Mouse (Mus musculus) heart, postnatal 14 days (tissue): ENCODE measurements around the gene Heatr5a. TPM values are rescaled to one million over a fixed set of nuclear protein-coding genes. Genes with fewer than 3 reads are reported as not detected.

Experiments used
- DNase-seq, 2 experiments: peaks; one replicate each; pipeline ENCODE4 v3.0.0; 2021 to 2022
- intact Hi-C: fragments of 180-260 bp; cut with DNase I; formaldehyde crosslinking; loops from one replicate; pipeline ENCODE4 v1.15.1; 2025
- total RNA-seq, 2 experiments: library from RNA; stranded (reverse); gene quantifications; 2 replicates each; pipeline ENCODE4 v1.2.3; 2021

The Heatr5a gene
- total RNA-seq, 2 experiments from 2014 or later = 18.0 to 19.8 TPM

GRCm38 (mm10) chr12:51976531-51976930 lies 5.4 kb upstream of the Heatr5a start:
- peak in 1 of 2 experiments; percentile 10 for DNase-seq
- intact Hi-C loops = no loop called here

- intact Hi-C loops = no loop called here
Observed at GRCm38 (mm10) chr12:51974381-51974780, 3.3 kb upstream of the Heatr5a start.

GRCm38 (mm10) chr12:51972269-51973065 lies 1.3 kb upstream of the Heatr5a start:
- intact Hi-C loops = no loop called here
- DNase-seq = no peak

More at GRCm38 (mm10) chr12:51974381-51974780, 3.3 kb upstream of the Heatr5a start:
- DNase-seq = no peak

- DNase-seq = no peak
- intact Hi-C loops = loop anchor here (2.0 kb wide), 1 partner anchor 32 kb away; no protein-coding TSS in a partner anchor
Observed at GRCm38 (mm10) chr12:51970352-51971069, 610 bp downstream of the Heatr5a start.

- intact Hi-C loops = loop anchor here (2.0 kb wide), 1 partner anchor 33 kb away; no protein-coding TSS in a partner anchor
- no peak for DNase-seq
Observed at GRCm38 (mm10) chr12:51969876-51970275, 1.2 kb downstream of the Heatr5a start.

GRCm38 (mm10) chr12:51969092-51969491 lies 2.0 kb downstream of the Heatr5a start:
- no peak for DNase-seq
- intact Hi-C loops = no loop called here

GRCm38 (mm10) chr12:51967915-51968595 lies 3.1 kb downstream of the Heatr5a start:
- DNase-seq = no peak
- intact Hi-C loops = no loop called here

- intact Hi-C loops = no loop called here
Observed at GRCm38 (mm10) chr12:51957626-51958025, 13.5 kb downstream of the Heatr5a start.

GRCm38 (mm10) chr12:51952309-51952708 lies 18.8 kb downstream of the Heatr5a start:
- no peak for DNase-seq

More at GRCm38 (mm10) chr12:51957626-51958025, 13.5 kb downstream of the Heatr5a start:
- no peak for DNase-seq

GRCm38 (mm10) chr12:51947498-51947945 lies 23.6 kb downstream of the Heatr5a start:
- intact Hi-C loops = no loop called here
- peak in 1 of 2 experiments; percentile 14 for DNase-seq

More at GRCm38 (mm10) chr12:51952309-51952708, 18.8 kb downstream of the Heatr5a start:
- intact Hi-C loops = no loop called here

- DNase-seq = no peak
- intact Hi-C loops = no loop called here
Observed at GRCm38 (mm10) chr12:51945331-51945730, 25.8 kb downstream of the Heatr5a start.

GRCm38 (mm10) chr12:51939848-51940247 lies 31.3 kb downstream of the Heatr5a start:
- intact Hi-C loops = no loop called here
- no peak for DNase-seq

- DNase-seq = no peak
- intact Hi-C loops = no loop called here
Observed at GRCm38 (mm10) chr12:51937938-51938337, 33.2 kb downstream of the Heatr5a start.

- intact Hi-C loops = no loop called here
- DNase-seq = no peak
Observed at GRCm38 (mm10) chr12:51929630-51930029, 41.5 kb downstream of the Heatr5a start.

- intact Hi-C loops = no loop called here
- no peak for DNase-seq
Observed at GRCm38 (mm10) chr12:51917191-51917590, 53.9 kb downstream of the Heatr5a start.

- intact Hi-C loops = no loop called here
- no peak for DNase-seq
Observed at GRCm38 (mm10) chr12:51914903-51915670, 56.0 kb downstream of the Heatr5a start.

- no peak for DNase-seq
- intact Hi-C loops = no loop called here
Observed at GRCm38 (mm10) chr12:51909202-51909601, 61.9 kb downstream of the Heatr5a start.

GRCm38 (mm10) chr12:51907543-51907942 lies 63.6 kb downstream of the Heatr5a start:
- intact Hi-C loops = no loop called here
- no peak for DNase-seq

- intact Hi-C loops = no loop called here
- DNase-seq = no peak
Observed at GRCm38 (mm10) chr12:51900551-51900950, 70.6 kb downstream of the Heatr5a start.

GRCm38 (mm10) chr12:51896901-51897300 lies 74.2 kb downstream of the Heatr5a start:
- no peak for DNase-seq
- intact Hi-C loops = no loop called here
